Mouse (Mus musculus) ES-E14 (cell line): ENCODE measurements around the gene Gm3033. TPM values are rescaled to one million over a fixed set of nuclear protein-coding genes. Genes with fewer than 3 reads are reported as not detected.
"Not testable (repeated sequence)": the region's sequence is repeated elsewhere in the genome, so short reads cannot be mapped to it uniquely, and the experiment has no call there.

Experiments
- DNase-seq: peaks from one replicate; pipeline ENCODE4 v3.0.0-alpha.2; 2013; ENCODE audit warnings: low read depth, low spot score
- H3K27ac ChIP-seq: 2 replicates; pipeline ENCODE4 v1.5.1; 2012; ENCODE audit warnings: low read depth, mild to moderate bottlenecking, low read length, moderate library complexity, mixed read lengths; ENCODE audit not compliant: poor library complexity, insufficient read depth, severe bottlenecking
- H3K36me3 ChIP-seq: 2 replicates; pipeline ENCODE4 v1.6.1; 2012; ENCODE audit warnings: mild to moderate bottlenecking, low read length, moderate library complexity, mixed read lengths; ENCODE audit not compliant: control insufficient read depth, poor library complexity, insufficient read depth, severe bottlenecking
- H3K4me1 ChIP-seq, 2 experiments: fragments of 150-350 bp in 1 of 2; sonication (generic) in 1 of 2; 2 replicates each; pipeline ENCODE4 v1.6.1; 2012; ENCODE audit warnings: low read length in 2 of 2, mild to moderate bottlenecking in 1 of 2, mixed read lengths in 1 of 2; ENCODE audit not compliant: control insufficient read depth in 2 of 2, insufficient read depth in 2 of 2, poor library complexity in 1 of 2
- H3K4me3 ChIP-seq, 2 experiments: fragments of 150-350 bp in 1 of 2; sonication (generic) in 1 of 2; 2 replicates each; pipeline ENCODE4 v1.5.1; 2012; ENCODE audit warnings: low read length in 2 of 2, low read depth in 1 of 2, mild to moderate bottlenecking in 1 of 2, mixed read lengths in 1 of 2; ENCODE audit not compliant: insufficient read depth in 1 of 2, poor library complexity in 1 of 2, severe bottlenecking in 1 of 2
- H3K9ac ChIP-seq: 2 replicates; pipeline ENCODE4 v1.6.1; 2012; ENCODE audit warnings: low read depth, mild to moderate bottlenecking, low read length, mixed read lengths; ENCODE audit not compliant: poor library complexity, insufficient read depth, severe bottlenecking
- H3K9me3 ChIP-seq: fragments of 150-350 bp; sonication (generic); 2 replicates; pipeline ENCODE4 v1.6.1; 2012; ENCODE audit warnings: low read depth, mild to moderate bottlenecking, low read length; ENCODE audit not compliant: control insufficient read depth, insufficient read depth
- in situ Hi-C, 2 experiments: fragments of 600-800 bp; cut with MboI; formaldehyde crosslinking; loops; one replicate each; pipeline ENCODE4 v1.15.1; 2025; ENCODE audit warnings: low sequenced_read_pairs in 2 of 2, inconsistent platforms in 1 of 2; ENCODE audit not compliant: unreplicated experiment in 2 of 2
- total RNA-seq: library from RNA; depleted of rRNA; stranded (reverse); fragments of 300-350 nt; gene quantifications from 2 replicates; pipeline ENCODE4 v1.2.3, GENCODE M21; 2012; rRNA removed

The Gm3033 gene
- not detected in 2 replicates for total RNA-seq

- H3K9ac ChIP-seq, DNase-seq, H3K27ac ChIP-seq, H3K4me1 ChIP-seq, H3K9me3 ChIP-seq, H3K4me3 ChIP-seq, in situ Hi-C loops, H3K36me3 ChIP-seq: not testable (repeated sequence)
Measured at GRCm38 (mm10) chr14:3845945-3846344, at the start of gene Gm3033. Gene Gm3033, plus strand, starts transcription at chr14:3846245.

- H3K9me3 ChIP-seq, DNase-seq, H3K4me1 ChIP-seq, H3K9ac ChIP-seq, in situ Hi-C loops, H3K27ac ChIP-seq, H3K36me3 ChIP-seq, H3K4me3 ChIP-seq: not testable (repeated sequence)
Measured at GRCm38 (mm10) chr14:3809774-3810173, 36.3 kb upstream of the Gm3033 start, which contains the start of gene Gm3002. Gene Gm3002, plus strand, starts transcription at chr14:3810074.

DNA sequence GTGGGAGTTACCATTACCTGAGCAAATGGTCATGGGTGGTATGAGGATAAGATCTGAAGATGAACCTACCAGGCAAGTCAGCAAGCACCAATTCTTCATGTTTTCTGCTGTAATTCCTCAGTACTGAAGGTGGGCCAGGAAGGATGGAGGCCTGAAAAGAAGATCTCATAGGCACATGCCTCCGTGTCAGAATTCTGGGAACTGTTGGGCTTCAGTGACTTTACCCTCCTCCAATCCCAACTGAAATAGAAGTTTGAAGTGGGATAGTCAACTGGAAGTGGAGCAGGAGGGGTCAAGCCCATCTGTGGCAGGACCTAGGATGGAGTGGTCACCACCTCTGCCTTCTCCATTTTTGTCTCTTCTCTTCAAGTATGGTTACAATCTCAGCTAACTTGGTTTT lies 37.8 kb downstream of the Gm3033 start, which contains the start of gene Gm2916:
Gene Gm2916, plus strand, starts transcription at position 301 of the 400 bp plus-strand sequence.
- DNase-seq, H3K27ac ChIP-seq, H3K36me3 ChIP-seq, H3K4me3 ChIP-seq, H3K9ac ChIP-seq, in situ Hi-C loops, H3K9me3 ChIP-seq, H3K4me1 ChIP-seq: not testable (repeated sequence)

Other genes starting within 250 kb of the Gm3033 start
- gene Gm3012, start 211.7 kb upstream of the Gm3033 start, total RNA-seq = 0.63 TPM in 1 of 2 replicates, not detected in the other
- gene Gm3020, start 194.2 kb upstream of the Gm3033 start, total RNA-seq = 2.5 and 5.3 TPM in 2 replicates
- gene Gm3043, start 157.5 kb upstream of the Gm3033 start, total RNA-seq = not detected in 2 replicates
- 1.5 and 1.7 TPM in 2 replicates for gene Gm3002, start 36.2 kb upstream of the Gm3033 start, total RNA-seq
- gene Gm2916, start 37.9 kb downstream of the Gm3033 start, total RNA-seq = not detected in 2 replicates
- gene Gm3029, start 85.5 kb downstream of the Gm3033 start, total RNA-seq = not detected in 2 replicates
- gene Gm3095, start 117.3 kb downstream of the Gm3033 start, total RNA-seq = 0.58 TPM in 1 of 2 replicates, not detected in the other
- gene Gm3099, start 152.1 kb downstream of the Gm3033 start, total RNA-seq = not detected in 2 replicates
- 1.4 TPM in 2 replicates for gene Gm5796, start 177.7 kb downstream of the Gm3033 start, total RNA-seq
- gene Gm3115, start 237.9 kb downstream of the Gm3033 start, total RNA-seq = not detected in 2 replicates